Mouse (Mus musculus) brain, embryonic 14.5 days (tissue): ENCODE data around the gene Msmo1.

Experiments used
- CTCF ChIP-seq: fragments of 200-500 bp; IDR thresholded peaks from 2 replicates; pipeline ENCODE4 v1.5.1; 2012; ENCODE audit warnings: inconsistent platforms, mild to moderate bottlenecking, moderate library complexity, borderline replicate concordance; ENCODE audit not compliant: insufficient read depth, insufficient read length; ENCODE audit errors: extremely low read depth
- POLR2A ChIP-seq: fragments of 200-500 bp; IDR thresholded peaks from 2 replicates; pipeline ENCODE4 v1.6.1; 2012; ENCODE audit warnings: mild to moderate bottlenecking, inconsistent platforms, borderline replicate concordance; ENCODE audit not compliant: poor library complexity, insufficient read depth, insufficient read length, severe bottlenecking; ENCODE audit errors: extremely low read depth

- TF ChIP-seq POLR2A (no peak), CTCF (no peak)
These were observed 48.4 kb upstream of the Msmo1 start for GRCm38 (mm10) chr8:64781947-64782346.
